Mouse (Mus musculus) kidney, adult 9 months (tissue): ENCODE data around the gene Dnajc13.

Experiments used
- DNase-seq: peaks from one replicate; pipeline ENCODE4 v3.0.0; 2022

Gene Dnajc13

DNA sequence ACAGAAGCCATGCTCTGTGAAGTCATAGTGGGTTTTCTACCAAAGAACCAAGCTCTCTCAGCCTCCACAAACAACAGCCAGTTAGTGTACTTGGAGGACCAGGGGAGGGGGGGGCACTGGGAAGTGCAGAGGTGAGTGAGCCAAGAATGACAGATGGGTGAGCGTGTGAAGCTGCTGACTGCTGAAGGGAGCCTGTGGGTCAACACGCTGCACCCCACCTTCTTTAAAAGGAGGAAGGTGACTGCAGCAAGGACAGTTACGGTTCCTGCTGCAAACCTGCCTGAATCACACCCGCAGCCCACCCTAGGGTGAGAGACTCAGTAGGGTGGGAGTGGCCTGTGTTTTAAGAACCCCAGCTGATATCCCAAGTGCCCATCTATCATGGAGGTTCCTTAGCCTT, 81.1 kb downstream of the Dnajc13 start:
- DNase-seq, result no peak

DNA sequence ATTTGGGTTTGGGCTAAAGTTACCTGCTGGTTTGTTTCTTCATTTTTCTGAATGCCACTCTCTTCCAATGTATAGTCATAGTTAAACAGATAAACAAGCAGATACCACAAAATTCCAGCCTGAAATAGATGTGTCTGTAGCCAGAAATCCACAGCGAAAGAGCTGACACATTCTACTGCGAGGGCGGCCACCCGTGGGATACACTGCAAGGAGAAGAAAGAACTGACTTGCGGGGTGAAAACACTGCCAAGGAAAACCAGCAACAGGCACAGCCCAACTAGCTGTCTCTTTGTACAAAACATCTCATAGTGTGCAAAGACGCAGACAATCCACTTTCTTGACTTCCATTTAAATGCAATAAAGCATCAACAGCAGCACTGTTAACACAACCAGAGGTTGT, 82.7 kb downstream of the Dnajc13 start:
- no peak for DNase-seq

DNA sequence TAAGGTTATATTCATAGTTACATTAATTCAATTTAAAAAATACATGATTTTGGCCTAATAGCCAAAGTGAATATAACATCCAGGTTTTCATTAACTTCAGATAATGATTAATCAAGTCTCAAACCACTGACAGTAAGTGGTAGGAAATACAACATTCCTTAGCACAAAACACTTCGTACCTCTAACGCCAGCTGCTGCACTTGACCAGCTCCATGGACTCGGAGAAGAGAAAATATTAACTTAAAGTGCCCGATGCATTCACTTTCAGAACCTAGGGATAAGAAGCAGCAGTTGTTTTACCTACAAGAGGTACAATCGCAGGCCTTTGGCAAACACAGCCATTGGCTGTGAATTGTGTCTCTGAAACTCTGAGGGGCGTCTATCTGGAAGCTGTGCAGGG, 90.4 kb downstream of the Dnajc13 start:
- DNase-seq, result peak; percentile 82

DNA sequence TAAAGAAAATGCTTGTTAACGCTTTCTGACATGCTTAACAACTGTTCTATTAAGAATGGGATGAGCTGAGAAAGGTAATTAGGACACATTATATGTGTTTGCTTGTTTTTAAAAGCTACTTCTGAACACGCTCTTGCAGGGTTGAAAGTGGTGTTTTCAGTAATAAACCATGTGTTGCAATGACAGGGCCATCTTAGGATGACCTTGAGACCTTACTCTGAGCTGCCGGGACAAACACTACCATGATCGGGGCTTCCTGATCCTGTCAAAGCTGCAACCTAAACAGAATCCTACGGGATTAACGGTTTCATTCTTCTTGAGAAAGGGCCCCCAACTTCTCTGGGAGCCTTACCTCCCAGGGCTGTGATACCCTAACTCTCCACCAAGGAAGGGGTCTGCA, 91.1 kb downstream of the Dnajc13 start:
- peak; percentile 41 for DNase-seq

DNA sequence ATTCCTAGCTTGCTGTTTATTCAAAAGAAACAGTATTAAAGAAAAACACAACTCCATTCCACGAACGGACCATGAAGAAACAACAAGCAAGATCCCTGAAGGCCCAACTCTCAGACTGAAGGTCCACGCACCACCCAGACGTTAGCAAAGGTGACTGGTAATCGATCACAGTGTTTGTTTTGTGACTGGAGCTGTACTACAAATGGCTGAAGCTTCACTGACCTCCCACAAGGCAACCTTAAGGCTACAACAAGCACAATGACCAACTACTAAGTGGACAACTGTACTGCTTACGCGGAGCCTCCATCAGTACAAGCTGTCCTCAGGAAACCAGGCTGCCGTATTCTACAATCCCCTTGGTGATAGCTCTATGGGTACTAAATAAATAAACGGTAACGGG, 92.7 kb downstream of the Dnajc13 start:
- no peak for DNase-seq

DNA sequence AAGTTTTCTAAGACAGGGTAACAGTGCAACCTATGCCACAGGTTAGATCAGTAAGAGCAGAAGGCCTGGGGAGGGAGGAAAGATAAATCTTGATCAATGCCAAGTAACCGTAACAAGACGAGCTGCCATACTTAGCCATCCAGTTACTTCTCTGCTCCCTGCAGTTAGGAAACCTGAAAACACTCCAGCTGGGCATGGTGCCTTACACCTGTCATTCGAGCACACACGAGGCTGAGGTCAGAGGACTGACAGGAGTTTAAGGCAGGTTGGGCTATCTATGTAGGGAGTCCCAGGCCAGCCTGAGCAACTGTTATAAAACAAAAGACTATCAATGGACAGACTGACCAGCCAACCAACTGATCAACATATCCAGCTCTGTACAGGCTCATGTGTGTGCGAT, 96.8 kb downstream of the Dnajc13 start:
- no peak for DNase-seq

DNA sequence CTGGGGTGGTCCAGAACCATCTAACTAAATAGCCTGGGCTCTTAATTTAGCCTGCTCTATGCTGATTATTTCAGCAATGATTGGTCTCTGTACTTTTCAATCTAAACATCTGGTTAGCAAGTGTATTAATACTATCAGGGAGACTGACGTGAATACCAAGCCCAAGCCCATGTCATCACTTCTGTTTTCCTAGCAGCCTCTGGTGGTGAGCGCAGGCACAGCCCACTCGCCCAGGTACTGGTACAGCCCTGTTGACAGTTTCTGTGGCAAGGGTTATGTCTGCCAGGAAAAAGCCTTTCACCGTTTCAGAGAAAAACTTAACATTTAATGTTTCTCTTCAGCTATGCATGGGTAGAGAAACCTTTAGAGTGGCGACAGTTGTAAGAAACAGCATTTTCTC, 98.5 kb downstream of the Dnajc13 start:
- no peak for DNase-seq

DNA sequence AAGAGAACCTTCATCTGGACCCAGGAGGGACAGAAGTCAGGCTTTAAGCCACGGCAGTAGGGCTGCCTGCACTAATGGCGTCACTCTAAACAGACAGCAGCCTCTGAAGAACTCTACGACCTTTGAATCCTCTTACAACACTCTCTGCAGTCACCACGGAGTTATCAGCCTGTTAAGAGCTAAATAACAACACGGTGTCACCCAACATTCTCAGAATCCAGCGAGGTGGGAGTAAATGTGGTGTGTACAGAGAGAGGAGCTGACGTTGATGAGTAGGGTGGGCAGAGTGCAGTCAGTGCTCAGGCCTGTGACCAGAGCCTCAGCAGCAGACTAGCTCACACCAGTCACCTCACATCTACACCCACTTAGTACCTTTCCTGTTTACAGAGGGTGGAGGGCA, 101.6 kb downstream of the Dnajc13 start:
- DNase-seq, result peak; percentile 17

DNA sequence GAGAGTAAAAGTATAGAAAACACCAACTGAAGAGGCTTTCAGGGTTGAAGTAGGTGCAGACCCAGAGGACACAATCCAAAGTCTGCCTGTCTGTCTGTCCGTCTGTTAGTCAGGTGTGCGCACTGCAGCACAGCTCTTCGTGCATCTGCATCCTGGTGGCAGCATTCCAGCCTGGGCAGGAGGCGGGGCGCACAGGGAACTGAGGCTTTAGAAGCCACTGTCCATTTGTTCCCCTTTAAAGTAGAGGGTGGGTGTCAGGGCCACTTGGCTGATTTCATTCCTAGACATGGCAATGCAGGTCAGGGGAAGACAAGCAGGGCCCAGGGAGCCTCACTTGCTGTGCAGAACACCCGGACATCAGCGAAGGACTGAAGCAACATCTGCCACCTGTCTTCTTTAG, 105.4 kb downstream of the Dnajc13 start:
- DNase-seq, result no peak

DNA sequence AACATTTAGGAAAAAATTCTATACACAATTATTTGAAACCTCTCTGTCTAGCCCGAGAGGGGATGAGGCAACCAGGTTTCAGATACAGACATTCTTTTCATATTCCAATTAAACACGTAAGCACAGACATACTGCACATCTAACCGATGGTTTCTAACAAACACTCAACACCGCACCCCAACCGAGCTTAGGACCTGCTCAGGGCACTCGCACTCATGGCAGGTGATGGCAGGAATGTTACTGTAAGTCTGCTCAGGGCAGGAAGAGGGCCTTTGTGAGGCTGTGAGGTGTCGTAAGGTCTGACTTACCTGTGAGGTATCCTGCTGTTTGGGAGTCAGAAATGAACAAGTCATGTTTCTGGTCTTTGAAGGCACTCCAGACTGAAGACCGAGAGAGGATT, 106.2 kb downstream of the Dnajc13 start:
- DNase-seq, result no peak

DNA sequence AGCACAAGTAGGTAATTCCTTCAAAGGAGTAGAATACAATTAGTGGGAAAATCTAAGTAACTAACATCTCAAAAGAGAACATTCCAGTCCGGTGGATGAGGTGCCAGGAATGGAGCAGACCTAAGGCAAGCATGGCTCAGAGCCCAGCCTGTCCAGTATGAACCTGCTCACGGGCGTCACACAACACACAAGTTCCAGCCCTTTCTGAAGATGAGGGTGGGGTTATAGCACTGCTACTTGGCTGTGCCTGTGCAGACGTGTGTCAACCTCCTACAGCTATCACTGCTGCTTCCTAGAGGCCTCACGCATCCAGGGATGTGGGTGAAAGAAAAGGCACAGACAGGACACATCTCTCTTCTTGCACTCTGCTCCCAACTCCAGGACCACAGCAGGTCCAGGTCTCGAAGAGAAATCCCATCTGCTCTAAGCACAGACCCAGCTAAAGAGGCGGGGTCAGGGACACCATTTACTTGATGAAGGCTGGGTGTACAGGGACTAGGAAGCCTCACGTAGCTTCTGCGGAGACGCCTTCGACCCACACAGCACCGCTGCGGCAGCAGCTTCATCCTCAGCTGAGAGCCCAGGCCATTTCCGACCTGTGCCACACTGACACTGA, 107.5 kb downstream of the Dnajc13 start:
- DNase-seq, result peak; percentile 36

DNA sequence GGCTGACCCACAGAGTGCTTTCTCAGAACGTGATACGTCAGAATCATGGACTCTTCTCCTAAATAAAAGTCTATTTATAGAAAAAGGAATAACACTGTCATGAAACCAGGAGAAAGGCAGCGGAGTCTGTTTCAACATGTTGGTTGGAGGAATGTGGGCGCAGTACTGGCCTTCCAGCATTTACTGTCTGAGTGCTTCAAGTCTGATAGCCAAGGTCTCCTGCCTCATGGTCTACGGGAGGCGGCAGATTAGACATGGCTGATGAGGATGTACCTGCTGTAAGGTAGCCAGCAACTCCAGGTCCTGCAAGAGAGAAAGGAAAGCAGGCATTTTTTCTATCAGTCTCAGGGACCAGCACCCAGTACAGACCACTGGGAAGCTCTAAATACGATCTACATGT, 110.6 kb downstream of the Dnajc13 start:
- no peak for DNase-seq

DNA sequence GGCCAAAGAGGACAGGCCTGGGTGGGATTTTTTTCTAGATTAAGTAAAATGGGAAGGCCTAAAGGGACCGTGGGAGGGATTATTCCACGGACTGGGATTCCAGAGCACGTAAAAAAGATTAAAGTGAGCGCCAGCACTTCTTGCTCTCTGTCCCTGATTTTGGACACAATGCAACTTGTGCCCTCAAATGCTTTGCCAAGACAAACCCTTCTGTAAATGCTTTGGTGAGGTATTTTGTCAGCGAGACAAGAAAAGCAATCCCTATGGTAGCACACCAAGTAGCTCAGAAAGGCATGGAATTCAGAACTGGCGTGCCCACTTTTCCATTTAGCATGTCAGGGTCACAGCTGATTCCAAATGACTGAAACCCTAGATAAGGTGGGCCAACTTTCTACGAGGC, 113.8 kb downstream of the Dnajc13 start:
- no peak for DNase-seq

DNA sequence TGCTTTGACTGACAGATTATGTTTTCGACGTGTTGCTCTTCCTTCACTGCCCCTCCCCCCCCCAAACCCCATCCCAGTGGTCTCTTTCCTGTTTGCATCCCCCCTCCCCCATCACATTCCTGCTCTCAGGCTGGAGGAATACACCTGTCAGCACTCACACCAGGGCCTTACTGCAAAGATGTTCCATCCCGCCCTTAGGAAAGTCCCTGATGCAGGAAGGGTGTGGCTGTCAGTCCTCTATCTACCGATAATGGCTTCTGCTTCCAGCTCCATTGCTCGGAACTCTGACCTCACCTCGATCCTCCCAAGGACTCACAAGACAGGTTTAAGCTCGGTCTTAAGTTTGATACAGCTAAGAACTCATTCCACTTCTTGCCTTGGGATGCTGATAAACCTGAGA, 116.0 kb downstream of the Dnajc13 start:
- no peak for DNase-seq

DNA sequence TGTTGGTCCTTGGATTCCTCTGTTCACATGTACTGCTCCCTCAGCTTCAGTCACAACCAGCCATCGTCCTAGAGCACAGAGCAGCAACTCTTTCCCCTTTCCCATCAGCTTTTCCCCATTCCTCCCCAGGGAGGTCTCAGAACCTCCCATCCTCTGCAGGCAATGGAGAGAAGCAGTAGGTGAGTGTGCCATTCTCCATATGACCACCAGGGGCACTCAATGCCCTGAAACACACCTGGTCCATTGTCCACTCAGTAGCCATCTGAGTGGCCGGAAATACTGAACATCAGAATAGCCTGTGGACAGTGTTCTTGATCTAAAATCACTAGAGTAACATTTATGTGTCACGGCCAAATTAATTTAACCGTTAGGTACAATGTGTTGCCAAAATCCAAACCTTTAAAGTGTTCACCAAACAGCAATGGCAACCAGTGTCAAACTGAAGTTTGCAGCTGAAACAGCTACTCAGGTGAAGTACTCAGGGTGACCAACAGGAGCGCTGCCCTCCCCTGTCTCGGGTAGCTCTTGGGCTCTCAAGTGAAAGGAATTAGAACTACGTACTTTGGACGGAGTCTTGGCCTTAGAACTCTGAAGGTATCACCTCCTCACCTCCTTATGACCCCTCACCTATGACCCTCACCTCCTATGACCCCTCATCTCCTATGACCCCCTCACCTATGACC, 118.3 kb downstream of the Dnajc13 start:
- DNase-seq, result peak; percentile 22

DNA sequence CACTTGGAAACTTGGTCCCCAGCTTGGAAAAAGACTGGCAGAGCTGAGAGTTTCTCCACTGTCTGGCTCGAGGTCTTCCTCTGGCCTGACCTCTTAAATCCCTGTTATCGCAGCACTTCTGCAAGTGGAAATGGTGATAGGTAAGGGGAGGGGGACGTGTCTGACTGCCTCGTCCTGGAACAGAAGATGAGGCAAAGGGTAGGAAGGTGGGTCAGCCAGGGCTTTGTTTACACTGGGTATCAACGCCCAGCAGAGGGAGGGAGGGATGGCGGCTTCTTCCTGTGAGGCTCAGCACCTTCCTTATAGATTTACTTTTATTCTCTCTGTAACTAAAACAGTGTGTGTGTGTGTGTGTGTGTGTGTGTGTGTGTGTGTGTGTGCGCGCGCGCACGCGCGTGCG, 119.9 kb downstream of the Dnajc13 start:
- no peak for DNase-seq

DNA sequence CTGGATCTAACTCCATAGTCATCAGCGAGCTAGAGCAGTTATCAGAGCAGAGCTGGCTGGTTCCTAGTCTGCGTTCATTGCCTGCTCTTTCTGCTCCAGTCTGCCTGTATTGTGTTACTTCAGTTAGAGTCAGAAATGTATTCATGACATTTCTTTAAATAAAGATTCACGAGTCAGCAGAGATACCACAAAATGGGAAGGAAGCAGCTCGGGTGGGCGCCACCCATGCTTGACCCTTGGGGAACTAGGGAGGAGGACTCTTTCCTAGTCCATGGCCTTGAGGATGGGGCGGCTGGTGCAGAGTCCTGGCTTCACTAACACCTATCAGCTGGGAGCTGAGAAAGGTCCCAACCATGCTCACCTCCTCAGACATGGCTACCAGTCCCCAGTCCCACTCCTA, 122.4 kb downstream of the Dnajc13 start:
- no peak for DNase-seq

DNA sequence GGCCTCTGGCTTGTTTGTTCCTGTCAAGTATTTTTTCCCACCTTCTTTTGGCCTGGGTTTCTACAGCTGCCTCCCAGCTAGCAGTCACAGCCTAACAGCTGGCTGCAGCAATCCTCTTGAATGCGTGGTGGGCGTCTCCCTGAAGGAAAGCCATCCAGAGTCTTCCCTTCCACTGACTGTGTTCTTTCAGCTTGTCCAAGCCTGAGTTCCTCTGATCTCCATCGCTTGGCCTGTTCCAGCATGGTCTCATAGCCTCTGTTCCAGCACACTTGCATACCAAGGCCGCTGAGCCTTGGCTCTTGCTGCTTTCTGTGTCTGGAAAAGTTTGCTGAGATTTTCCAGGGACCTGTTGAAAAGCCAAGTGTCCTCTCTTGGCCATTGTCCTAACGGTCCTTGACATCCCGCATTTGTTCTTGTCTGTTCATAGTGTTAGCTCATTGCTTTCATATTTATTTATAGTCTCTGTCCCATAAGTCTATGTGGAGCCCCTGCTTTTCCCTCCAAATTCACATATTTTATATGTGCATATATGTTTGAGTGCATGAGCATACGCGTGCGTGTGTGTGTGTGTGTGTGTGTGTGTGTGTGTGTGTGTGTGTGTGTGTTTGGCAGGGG, 132.5 kb downstream of the Dnajc13 start:
- no peak for DNase-seq

DNA sequence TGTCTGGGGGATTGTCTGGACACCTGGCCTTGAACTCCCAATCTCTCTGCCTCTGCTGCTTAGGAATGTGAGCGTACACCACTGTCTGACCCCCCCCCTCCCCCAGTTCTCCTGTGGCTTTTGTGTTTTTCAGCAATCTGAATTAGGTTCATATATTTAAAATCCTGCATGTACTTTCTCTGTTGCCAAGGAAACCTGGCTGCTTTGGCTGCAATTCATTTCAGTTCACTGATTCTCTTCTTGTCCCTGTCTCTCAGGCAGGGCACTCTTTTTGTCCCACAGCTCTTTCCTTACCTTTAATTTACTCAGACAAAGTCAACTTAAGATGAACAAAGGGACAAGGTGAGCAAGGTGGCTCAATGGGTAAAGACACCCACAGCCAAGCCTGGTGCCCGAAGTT, 134.6 kb downstream of the Dnajc13 start:
- DNase-seq, result no peak

DNA sequence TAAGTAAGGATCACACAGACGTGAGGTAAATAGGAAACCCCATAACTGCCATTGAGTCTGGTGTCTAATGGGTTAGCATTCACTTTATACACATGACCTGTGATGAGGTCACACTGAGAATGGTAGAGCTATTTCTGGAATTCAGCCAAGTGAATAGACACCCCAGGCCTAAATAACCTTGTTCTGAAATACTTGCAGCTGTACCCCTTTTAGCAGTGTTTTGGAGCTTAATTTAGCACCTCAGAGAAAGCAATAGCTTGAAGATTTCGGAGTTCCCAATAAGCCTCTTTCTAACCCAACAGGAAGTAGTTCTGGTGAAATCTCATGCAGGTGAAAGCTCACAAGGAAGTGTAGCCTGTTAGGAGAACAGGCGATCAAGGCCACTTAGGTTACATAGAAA, 135.9 kb downstream of the Dnajc13 start, which contains the start of gene Ackr4:
TSS of gene Ackr4 (minus strand) at position 101 of the 400 bp plus-strand sequence.
- DNase-seq, result no peak

DNA sequence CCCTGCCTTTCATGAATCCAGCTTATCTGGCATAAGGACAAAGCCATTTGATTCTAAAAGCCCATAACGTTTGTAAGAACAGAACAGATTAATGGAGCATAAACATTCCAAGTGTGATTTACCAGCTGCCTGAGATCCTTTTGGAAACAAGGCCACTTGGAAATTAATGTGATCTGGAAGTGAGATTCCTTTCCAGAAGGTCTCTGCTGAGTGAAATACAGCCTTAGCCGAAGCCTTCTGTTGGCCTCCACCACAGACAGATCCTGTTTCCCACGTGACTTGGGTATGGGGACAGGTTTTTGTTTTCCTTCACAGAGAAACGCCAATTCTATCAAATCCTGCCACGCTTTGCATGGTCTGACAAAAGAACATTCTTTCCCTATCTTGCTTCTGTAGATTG, 139.1 kb downstream of the Dnajc13 start:
- peak; percentile 17 for DNase-seq

DNA sequence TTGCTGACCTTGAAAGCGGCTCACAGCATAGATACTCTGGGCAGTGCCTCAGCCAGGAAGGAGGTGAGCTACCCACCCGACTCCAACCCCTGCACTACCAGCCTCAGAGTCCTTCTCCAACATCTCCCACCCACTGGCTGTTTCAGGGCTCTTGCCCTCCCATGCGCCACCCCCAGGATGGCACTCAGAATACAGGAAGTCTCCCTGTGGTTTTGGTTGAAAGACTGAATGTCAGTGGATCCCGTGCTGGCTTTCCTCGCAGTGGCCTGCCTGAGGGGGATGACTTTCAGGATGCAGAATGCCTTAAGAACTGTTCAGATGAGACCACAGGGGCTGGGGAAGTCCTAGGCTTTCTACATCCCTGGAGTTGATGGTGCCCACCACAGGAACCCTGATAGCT, 139.6 kb downstream of the Dnajc13 start:
- no peak for DNase-seq

DNA sequence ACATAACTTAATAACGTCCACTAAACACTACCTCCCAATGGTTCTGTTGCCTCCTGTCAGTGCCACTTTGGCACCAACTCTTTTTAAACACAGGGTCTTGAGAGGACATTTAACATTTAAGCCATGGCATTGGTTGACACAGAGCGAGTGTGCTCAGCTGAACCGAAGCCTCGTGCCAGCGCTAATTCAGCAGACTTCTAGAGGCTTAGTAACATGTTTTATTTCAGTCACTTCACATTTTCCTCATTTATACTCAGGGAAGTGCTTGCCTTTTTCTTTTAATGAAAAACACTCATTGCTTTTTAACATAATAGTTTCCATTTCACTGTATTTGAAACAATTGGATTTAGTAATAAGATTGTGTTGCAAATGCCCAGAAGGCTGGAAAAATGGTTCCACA, 153.6 kb downstream of the Dnajc13 start:
- DNase-seq, result no peak

DNA sequence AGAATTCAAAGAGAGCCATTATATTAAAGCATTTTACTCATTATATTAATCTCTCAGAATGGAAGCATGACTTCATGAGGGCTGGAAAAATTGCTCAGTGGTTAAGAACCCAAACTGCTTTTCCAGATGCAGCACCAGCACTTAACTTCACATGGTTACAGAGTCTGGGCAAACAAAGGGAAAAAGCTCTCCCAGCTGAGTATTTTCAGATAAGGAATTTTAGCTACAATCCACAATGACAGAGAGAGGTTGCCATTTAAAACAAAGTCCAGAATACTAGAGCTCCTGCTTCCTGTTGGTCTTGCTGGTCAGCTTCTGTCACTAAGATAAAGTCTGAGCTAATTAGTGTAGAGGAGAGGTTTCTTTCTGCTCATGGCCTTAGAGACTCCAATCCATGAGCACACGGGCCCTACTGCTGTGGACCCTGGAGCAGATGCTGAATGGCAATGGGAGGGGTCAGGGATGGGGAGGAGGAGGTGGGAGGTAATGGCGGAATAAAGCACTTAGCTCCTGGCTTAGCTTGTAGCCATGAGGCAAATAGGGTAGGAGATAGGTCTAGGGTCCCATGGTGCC, 154.1 kb downstream of the Dnajc13 start:
- DNase-seq, result no peak
